Mouse (Mus musculus) liver, embryonic 14.5 days (tissue): ENCODE results near the gene Tas2r143.

Experiments
- CTCF ChIP-seq: IDR thresholded peaks from 2 replicates; pipeline ENCODE4 v1.5.1; 2016; ENCODE audit warnings: antibody characterized with exemption, low read depth, control low read depth
- EP300 ChIP-seq: IDR thresholded peaks from 2 replicates; pipeline ENCODE4 v1.6.1; 2016; ENCODE audit warnings: antibody characterized with exemption, low read depth

DNA sequence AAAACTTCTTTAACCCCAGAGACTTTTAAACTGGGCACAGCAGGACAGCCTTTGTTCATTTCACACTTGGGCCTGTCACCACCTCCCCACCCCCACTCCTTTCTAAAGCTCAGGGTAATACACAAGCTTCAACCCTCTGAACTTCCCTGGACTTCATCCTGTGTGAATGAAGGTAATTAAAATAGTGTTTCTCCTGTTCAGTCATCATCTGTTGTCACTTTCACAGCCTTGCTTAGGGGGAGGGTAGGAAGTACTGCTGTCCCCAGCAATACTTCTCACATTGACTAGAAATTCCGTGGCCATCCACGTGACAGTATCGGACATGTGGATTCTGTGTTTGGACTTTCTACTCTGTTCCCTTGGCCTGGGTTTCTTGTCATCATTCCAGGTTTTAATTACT is 30.2 kb upstream of the Tas2r143 start:
- TF ChIP-seq CTCF (no peak), EP300 (no peak)
